Mouse (Mus musculus) ES-CJ7 (cell line): Measurements from ENCODE around the gene 0610009B22Rik.
"Not testable (repeated sequence)": the region's sequence is repeated elsewhere in the genome, so short reads cannot be mapped to it uniquely, and the experiment has no call there.

Source experiments
- DNase-seq: peaks from one replicate; pipeline ENCODE4 v3.0.0; 2011; ENCODE audit warnings: low read depth, low spot score

0610009B22Rik gene

GRCm38 (mm10) chr11:51688330-51689328, at the start of gene 0610009B22Rik:
TSS of gene 0610009B22Rik (minus strand) at chr11:51688874.
- DNase-seq, result peak; percentile 100

- DNase-seq, result not testable (repeated sequence)
Measured at GRCm38 (mm10) chr11:51734218-51734617, 45.5 kb upstream of the 0610009B22Rik start.

- peak; percentile 51 for DNase-seq
Measured at GRCm38 (mm10) chr11:51732883-51733282, 44.2 kb upstream of the 0610009B22Rik start.

- DNase-seq, result no peak
Measured at GRCm38 (mm10) chr11:51721066-51721465, 32.4 kb upstream of the 0610009B22Rik start.

- no peak for DNase-seq
Measured at GRCm38 (mm10) chr11:51707080-51707479, 18.4 kb upstream of the 0610009B22Rik start.

GRCm38 (mm10) chr11:51706451-51706850, 17.8 kb upstream of the 0610009B22Rik start:
- no peak for DNase-seq

- DNase-seq, result peak; percentile 98
Measured at GRCm38 (mm10) chr11:51703379-51703998, 14.8 kb upstream of the 0610009B22Rik start.

- no peak for DNase-seq
Measured at GRCm38 (mm10) chr11:51702831-51703230, 14.2 kb upstream of the 0610009B22Rik start.

GRCm38 (mm10) chr11:51694984-51695383, 6.3 kb upstream of the 0610009B22Rik start:
- no peak for DNase-seq

GRCm38 (mm10) chr11:51690597-51690996, 1.9 kb upstream of the 0610009B22Rik start:
- not testable (repeated sequence) for DNase-seq

GRCm38 (mm10) chr11:51689343-51689742, 669 bp upstream of the 0610009B22Rik start:
- peak; percentile 33 for DNase-seq

GRCm38 (mm10) chr11:51681976-51682374, 6.7 kb downstream of the 0610009B22Rik start:
- DNase-seq, result no peak

GRCm38 (mm10) chr11:51681324-51681975, 7.2 kb downstream of the 0610009B22Rik start:
- peak; percentile 93 for DNase-seq

- no peak for DNase-seq
Measured at GRCm38 (mm10) chr11:51679466-51679865, 9.2 kb downstream of the 0610009B22Rik start.

- DNase-seq, result no peak
Measured at GRCm38 (mm10) chr11:51677737-51678418, 10.8 kb downstream of the 0610009B22Rik start.

- DNase-seq, result no peak
Measured at GRCm38 (mm10) chr11:51675386-51675785, 13.3 kb downstream of the 0610009B22Rik start.

GRCm38 (mm10) chr11:51673291-51673690, 15.4 kb downstream of the 0610009B22Rik start:
- DNase-seq, result no peak

GRCm38 (mm10) chr11:51671376-51671775, 17.3 kb downstream of the 0610009B22Rik start:
- no peak for DNase-seq

GRCm38 (mm10) chr11:51670846-51671245, 17.8 kb downstream of the 0610009B22Rik start:
- DNase-seq, result no peak

GRCm38 (mm10) chr11:51664747-51665146, 23.9 kb downstream of the 0610009B22Rik start:
- not testable (repeated sequence) for DNase-seq

- DNase-seq, result no peak
Measured at GRCm38 (mm10) chr11:51662632-51663031, 26.0 kb downstream of the 0610009B22Rik start.
